Mouse (Mus musculus) kidney, adult 11 months (tissue): ENCODE results near the gene Nabp2.
A peak's percentile ranks its signal among the peaks of the same experiment; 100 is the strongest.

Source experiments
- DNase-seq: peaks from one replicate; pipeline ENCODE4 v3.0.0; 2022

Gene Nabp2

GRCm38 (mm10) chr10:128425260-128425659 lies 14.0 kb upstream of the Nabp2 start:
- no peak for DNase-seq

- DNase-seq, result no peak
Observed at GRCm38 (mm10) chr10:128424604-128425003, 13.3 kb upstream of the Nabp2 start.

GRCm38 (mm10) chr10:128422426-128422825 lies 11.1 kb upstream of the Nabp2 start:
- DNase-seq, result no peak

GRCm38 (mm10) chr10:128414848-128415247 lies 3.6 kb upstream of the Nabp2 start:
- no peak for DNase-seq

- no peak for DNase-seq
Observed at GRCm38 (mm10) chr10:128413076-128413475, 1.8 kb upstream of the Nabp2 start.

GRCm38 (mm10) chr10:128412558-128412957 lies 1.3 kb upstream of the Nabp2 start:
- DNase-seq, result no peak

- DNase-seq, result no peak
Observed at GRCm38 (mm10) chr10:128412055-128412381, 726 bp upstream of the Nabp2 start.

- DNase-seq, result no peak
Observed at GRCm38 (mm10) chr10:128410560-128410845, 789 bp downstream of the Nabp2 start.

- peak; percentile 98 for DNase-seq
Observed at GRCm38 (mm10) chr10:128409692-128410559, 1.4 kb downstream of the Nabp2 start.

- peak; percentile 24 for DNase-seq
Observed at GRCm38 (mm10) chr10:128408591-128409535, 2.4 kb downstream of the Nabp2 start.

- no peak for DNase-seq
Observed at GRCm38 (mm10) chr10:128403931-128404330, 7.4 kb downstream of the Nabp2 start.

GRCm38 (mm10) chr10:128401638-128402037 lies 9.7 kb downstream of the Nabp2 start:
- DNase-seq, result no peak

- DNase-seq, result peak; percentile 47
Observed at GRCm38 (mm10) chr10:128401056-128401455, 10.2 kb downstream of the Nabp2 start, which contains the start of gene Slc39a5. TSS of gene Slc39a5 (minus strand) at chr10:128401229.

GRCm38 (mm10) chr10:128400338-128400737 lies 11.0 kb downstream of the Nabp2 start:
- DNase-seq, result peak; percentile 76

- DNase-seq, result no peak
Observed at GRCm38 (mm10) chr10:128397466-128397865, 13.8 kb downstream of the Nabp2 start.

GRCm38 (mm10) chr10:128396716-128397264 lies 14.5 kb downstream of the Nabp2 start:
- peak; percentile 48 for DNase-seq

GRCm38 (mm10) chr10:128396017-128396673 lies 15.1 kb downstream of the Nabp2 start:
- DNase-seq, result no peak

GRCm38 (mm10) chr10:128391850-128392249 lies 19.4 kb downstream of the Nabp2 start:
- no peak for DNase-seq

GRCm38 (mm10) chr10:128390366-128390765 lies 20.9 kb downstream of the Nabp2 start:
- DNase-seq, result no peak

GRCm38 (mm10) chr10:128389570-128389969 lies 21.7 kb downstream of the Nabp2 start:
- DNase-seq, result no peak

GRCm38 (mm10) chr10:128388941-128389340 lies 22.4 kb downstream of the Nabp2 start:
- DNase-seq, result no peak

- DNase-seq, result no peak
Observed at GRCm38 (mm10) chr10:128385902-128386301, 25.4 kb downstream of the Nabp2 start.

GRCm38 (mm10) chr10:128382482-128382881 lies 28.8 kb downstream of the Nabp2 start:
- DNase-seq, result no peak
